Mouse (Mus musculus) hematopoietic stem cell, adult 5-6 weeks (primary cell): Measurements from ENCODE around the gene Selenbp2. TPM values are rescaled to one million over a fixed set of nuclear protein-coding genes. Genes with fewer than 3 reads are reported as not detected.
"Not testable (repeated sequence)": the region's sequence is repeated elsewhere in the genome, so short reads cannot be mapped to it uniquely, and the experiment has no call there.

Experiments
- ATAC-seq, 2 experiments: fragments of 125-278 bp in 1 of 2; replicated peaks in 1 of 2; 2 replicates each; pipeline ENCODE4 v1.8.0; 2016 to 2017; ENCODE audit warnings: inconsistent platforms in 2 of 2, mild to moderate bottlenecking in 2 of 2, moderate number of reproducible peaks in 2 of 2, low read depth in 1 of 2, moderate TSS enrichment in 1 of 2; ENCODE audit not compliant: low FRiP score in 2 of 2, poor library complexity in 2 of 2, severe bottlenecking in 2 of 2, insufficient read depth in 1 of 2, low TSS enrichment in 1 of 2
- total RNA-seq: library from RNA; stranded (forward); fragments of 172-1452, 232-1000 nt; gene quantifications from 2 replicates; pipeline ENCODE4 v1.2.3, GENCODE M21; 2017

The Selenbp2 gene
- total RNA-seq, 1 experiment from 2014 or later = not detected

GRCm38 (mm10) chr3:94688698-94689097 lies 4.7 kb upstream of the Selenbp2 start:
- not testable (repeated sequence) for ATAC-seq

DNA sequence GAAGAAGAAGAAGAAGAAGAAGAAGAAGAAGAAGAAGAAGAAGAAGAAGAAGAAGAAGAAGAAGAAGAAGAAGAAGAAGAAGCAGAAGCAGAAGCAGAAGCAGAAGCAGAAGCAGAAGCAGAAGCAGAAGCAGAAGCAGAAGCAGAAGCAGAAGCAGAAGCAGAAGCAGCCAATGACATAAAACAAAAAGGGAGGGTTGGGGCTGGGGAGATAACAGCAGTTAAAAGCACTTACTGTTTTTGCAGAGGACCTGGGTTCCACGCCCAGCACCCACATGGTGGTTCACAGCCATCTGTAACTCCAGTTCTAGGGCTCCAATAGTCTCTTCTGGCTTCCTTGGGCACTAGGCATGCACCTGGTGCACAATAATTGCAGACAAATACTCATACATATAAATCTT lies 4.2 kb upstream of the Selenbp2 start:
- not testable (repeated sequence) for ATAC-seq

GRCm38 (mm10) chr3:94690162-94690561 lies 3.2 kb upstream of the Selenbp2 start:
- not testable (repeated sequence) for ATAC-seq

DNA sequence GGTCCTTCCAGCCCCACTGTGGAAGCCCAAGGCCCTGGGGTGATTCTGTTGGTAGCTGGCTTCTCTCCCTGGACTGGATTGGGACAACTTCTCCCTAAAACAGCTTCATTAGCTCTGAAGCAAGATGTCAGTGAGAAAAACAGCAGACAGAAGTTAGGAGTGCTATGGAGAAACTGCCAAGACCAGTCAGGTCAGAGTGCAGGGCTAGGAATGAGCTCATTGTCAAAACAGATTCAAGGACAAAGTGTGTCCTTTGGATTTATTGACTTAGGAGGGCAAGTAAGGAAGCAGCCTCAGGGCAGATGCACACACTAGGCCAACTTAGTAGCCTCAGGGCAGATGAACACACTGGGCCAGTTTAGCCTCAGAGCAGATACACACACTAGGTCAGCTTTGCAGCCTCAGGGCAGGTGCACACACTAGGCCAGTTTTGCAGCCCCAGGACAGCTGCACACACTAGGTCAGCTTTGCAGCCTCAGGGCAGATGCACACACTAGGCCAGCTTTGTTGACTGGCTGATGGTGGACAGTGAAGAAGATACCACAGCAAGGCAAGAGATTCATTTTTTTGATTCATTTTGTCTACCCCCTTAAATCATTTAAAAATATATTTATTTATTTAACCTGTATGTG lies 2.6 kb upstream of the Selenbp2 start:
- ATAC-seq = no peak

DNA sequence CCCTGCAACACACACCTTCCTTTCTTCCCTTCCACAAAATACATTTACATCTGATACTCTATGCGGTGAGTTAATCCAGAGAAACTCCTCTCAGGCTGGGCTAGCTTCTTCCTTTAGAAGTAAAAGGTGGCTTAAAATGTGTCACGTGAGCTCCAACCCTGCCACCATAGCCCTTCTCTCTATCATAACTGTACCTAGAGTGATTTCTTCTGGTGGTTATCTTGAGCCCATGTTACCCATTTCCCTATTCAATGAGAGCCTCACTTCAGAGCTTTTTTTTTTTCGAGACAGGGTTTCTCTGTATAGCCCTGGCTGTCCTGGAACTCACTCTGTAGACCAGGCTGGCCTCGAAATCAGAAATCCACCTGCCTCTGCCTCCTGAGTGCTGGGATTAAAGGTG lies 1.7 kb upstream of the Selenbp2 start:
- not testable (repeated sequence) for ATAC-seq

DNA sequence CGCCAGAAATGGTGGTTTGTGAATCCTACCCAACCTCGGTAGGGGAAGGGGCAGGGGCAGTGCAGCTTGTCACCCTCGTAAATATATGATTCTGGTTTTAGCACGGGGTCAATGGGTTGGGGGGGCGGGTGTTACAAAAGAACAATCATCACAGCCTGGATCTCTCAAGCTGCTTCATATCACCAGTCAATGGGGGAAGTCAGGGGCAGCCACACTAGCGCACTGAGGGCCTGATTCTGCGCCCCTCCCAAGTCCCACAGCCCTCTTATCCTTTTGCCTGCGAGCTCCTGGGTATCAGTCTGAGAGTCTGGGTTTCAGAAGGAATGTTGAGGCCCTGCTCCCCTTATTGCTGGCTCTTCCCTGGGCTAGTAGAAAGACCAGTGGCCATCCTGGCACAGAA lies 518 bp downstream of the Selenbp2 start:
- peak; percentile 35 to 43; a peak in 1 of 4 replicates for ATAC-seq

- ATAC-seq = not testable (repeated sequence)
Observed at GRCm38 (mm10) chr3:94695591-94695990, 2.2 kb downstream of the Selenbp2 start.

- ATAC-seq = not testable (repeated sequence)
Observed at GRCm38 (mm10) chr3:94696257-94696656, 2.9 kb downstream of the Selenbp2 start.

DNA sequence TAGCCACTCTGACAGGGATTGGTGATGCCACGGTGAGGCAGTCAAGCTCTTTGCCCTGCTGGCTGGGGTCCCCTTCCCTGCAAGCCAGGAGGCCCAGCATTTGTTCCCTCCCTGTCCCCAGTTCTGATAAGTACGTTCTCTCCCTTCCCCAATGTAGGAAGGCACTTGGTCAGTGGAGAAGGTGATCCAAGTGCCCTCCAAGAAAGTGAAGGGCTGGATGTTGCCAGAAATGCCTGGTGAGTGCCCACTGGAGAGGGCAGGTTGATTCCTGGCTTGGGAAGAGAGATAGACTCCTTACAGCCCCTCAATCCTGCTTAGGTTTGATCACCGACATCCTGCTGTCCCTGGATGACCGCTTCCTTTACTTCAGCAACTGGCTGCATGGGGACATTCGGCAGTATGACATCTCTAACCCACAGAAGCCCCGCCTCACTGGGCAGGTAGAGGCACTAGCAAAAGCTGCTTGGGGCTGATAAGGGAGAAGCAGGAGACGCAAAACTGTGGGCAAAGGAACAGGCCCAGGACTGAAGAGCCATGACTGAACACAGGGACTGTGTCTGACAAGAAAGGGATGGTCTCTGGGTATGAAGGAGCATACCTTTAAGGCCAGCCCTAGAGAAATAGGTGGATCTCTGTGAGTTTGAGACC lies 8.9 kb downstream of the Selenbp2 start:
- ATAC-seq = peak; percentile 38 to 52; a peak in 2 of 4 replicates

DNA sequence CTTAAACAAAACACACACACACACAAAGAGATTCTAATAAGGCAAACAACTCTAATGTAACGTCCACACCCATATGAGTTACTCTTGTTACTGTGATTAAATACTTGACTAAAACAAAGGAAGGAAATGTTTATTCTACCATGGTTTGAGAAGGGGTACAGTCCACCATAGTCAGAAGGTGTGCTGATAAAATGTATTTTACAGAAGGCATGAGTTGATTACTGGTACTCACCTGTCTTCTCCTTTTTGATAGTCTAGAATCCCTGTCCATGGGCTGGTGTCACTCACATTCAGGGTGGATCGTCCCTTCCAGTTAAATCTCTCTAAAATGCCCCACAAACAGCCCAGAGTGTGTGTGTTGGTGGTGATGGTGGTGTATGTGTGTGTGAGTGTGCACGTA lies 9.5 kb downstream of the Selenbp2 start:
- no peak for ATAC-seq

GRCm38 (mm10) chr3:94703364-94703763 lies 10.0 kb downstream of the Selenbp2 start:
- peak; percentile 42 to 60; a peak in 2 of 4 replicates for ATAC-seq

GRCm38 (mm10) chr3:94710591-94710990 lies 17.2 kb downstream of the Selenbp2 start:
- not testable (repeated sequence) for ATAC-seq

DNA sequence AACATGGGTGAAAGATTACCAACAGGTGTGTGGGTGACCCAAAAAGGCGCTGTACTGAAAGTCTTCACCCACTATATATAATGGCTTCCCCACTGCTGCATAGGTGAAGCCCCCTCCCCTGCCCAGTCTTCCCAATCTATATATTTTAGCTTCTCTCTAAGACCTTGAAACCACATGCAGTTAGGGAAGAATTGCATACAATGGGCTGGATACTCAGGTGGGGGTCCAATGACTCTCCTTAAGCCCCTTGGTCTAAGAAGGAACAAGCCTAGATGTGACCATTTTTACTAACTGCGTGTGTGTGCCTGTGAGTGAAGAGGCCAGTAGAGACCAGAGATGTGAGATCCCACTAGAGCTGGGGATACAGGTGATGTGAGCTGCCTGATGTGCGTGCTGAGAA lies 20.1 kb downstream of the Selenbp2 start:
- ATAC-seq = not testable (repeated sequence)

DNA sequence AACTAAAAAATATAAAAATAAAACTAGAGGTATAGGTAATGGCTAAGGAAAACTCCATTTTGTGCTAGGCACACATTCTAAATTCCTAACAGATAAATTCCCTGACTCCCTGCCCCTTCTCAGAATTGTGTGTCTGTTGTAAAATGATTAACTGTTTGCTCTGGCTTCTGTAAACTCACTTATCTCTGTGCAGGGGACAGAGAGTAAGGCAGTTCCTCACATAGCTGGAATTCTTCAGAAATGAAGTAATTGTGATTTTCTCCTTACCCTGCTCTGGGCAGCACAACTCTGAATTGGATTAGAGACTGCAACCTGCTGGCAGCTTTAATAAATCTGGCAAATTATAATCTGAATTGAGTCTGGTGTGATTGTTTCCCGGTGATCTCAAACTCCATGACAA lies 24.9 kb downstream of the Selenbp2 start:
- ATAC-seq = not testable (repeated sequence)

DNA sequence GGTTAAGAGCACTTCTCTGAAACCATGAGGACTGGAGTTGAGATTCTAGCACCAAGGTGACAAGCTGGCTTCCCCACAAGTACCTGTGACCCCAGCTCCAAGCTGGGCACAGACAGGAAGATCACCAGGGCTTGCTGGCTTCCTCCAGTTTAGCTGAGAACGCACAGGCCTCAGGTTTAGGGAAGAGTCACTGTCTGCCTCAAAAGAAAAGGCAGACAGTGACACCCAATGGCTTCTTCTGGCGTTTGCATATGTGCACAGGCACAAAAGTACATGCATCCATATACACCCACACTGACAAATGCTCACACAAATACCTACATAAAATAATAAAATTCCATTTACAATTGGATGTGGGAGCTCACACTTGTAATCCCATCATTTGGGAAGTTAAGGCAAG lies 30.3 kb downstream of the Selenbp2 start:
- ATAC-seq = 0 out of 4 replicates have a peak, but pooled peaks of 1 of the 2 experiments have one; percentile 17

- ATAC-seq = no peak
Observed at GRCm38 (mm10) chr3:94745691-94746090, 52.3 kb downstream of the Selenbp2 start.
